Mouse (Mus musculus) CD4-positive, CD25-positive, alpha-beta regulatory T cell, adult 4 months (primary cell): ENCODE results near the gene Adap1. TPM values are rescaled to one million over a fixed set of nuclear protein-coding genes. Genes with fewer than 3 reads are reported as not detected.

Experiments used
- ATAC-seq: one replicate; pipeline ENCODE4 v1.8.0; 2017
- polyA plus RNA-seq, 2 experiments: library from polyadenylated mRNA; unstranded; fragments of 100-300 nt; shearing (Covaris generic); gene quantifications; one replicate each; pipeline ENCODE4 v1.2.1; 2017

The Adap1 gene
- polyA plus RNA-seq, 2 experiments from 2014 or later = 4.8 to 6.0 TPM

GRCm38 (mm10) chr5:139320424-139320823 lies 5.0 kb downstream of the Adap1 start:
- ATAC-seq = no peak

- no peak for ATAC-seq
Observed at GRCm38 (mm10) chr5:139317751-139318504, 7.5 kb downstream of the Adap1 start.

GRCm38 (mm10) chr5:139316982-139317675 lies 8.3 kb downstream of the Adap1 start:
- no peak for ATAC-seq

GRCm38 (mm10) chr5:139314941-139315642 lies 10.3 kb downstream of the Adap1 start:
- ATAC-seq = no peak

GRCm38 (mm10) chr5:139313536-139313935 lies 11.9 kb downstream of the Adap1 start:
- ATAC-seq = no peak

GRCm38 (mm10) chr5:139311822-139312221 lies 13.6 kb downstream of the Adap1 start:
- ATAC-seq = no peak

GRCm38 (mm10) chr5:139310477-139310876 lies 14.9 kb downstream of the Adap1 start:
- peak; percentile 44 for ATAC-seq

GRCm38 (mm10) chr5:139309946-139310345 lies 15.5 kb downstream of the Adap1 start:
- peak; percentile 85 for ATAC-seq

- peak; percentile 87 for ATAC-seq
Observed at GRCm38 (mm10) chr5:139303646-139304061, 21.8 kb downstream of the Adap1 start.

GRCm38 (mm10) chr5:139302101-139302500 lies 23.3 kb downstream of the Adap1 start:
- no peak for ATAC-seq

- ATAC-seq = no peak
Observed at GRCm38 (mm10) chr5:139297745-139298144, 27.7 kb downstream of the Adap1 start.

- ATAC-seq = no peak
Observed at GRCm38 (mm10) chr5:139297092-139297491, 28.3 kb downstream of the Adap1 start.

GRCm38 (mm10) chr5:139294089-139294488 lies 31.3 kb downstream of the Adap1 start:
- ATAC-seq = no peak

GRCm38 (mm10) chr5:139291811-139292560 lies 33.4 kb downstream of the Adap1 start:
- no peak for ATAC-seq

- ATAC-seq = peak; percentile 75
Observed at GRCm38 (mm10) chr5:139290467-139291259, 34.8 kb downstream of the Adap1 start.

- no peak for ATAC-seq
Observed at GRCm38 (mm10) chr5:139288591-139288990, 36.8 kb downstream of the Adap1 start.

GRCm38 (mm10) chr5:139287787-139288186 lies 37.6 kb downstream of the Adap1 start:
- no peak for ATAC-seq

GRCm38 (mm10) chr5:139287099-139287498 lies 38.3 kb downstream of the Adap1 start:
- ATAC-seq = no peak

GRCm38 (mm10) chr5:139286142-139286941 lies 39.1 kb downstream of the Adap1 start:
- no peak for ATAC-seq

GRCm38 (mm10) chr5:139285383-139286067 lies 39.9 kb downstream of the Adap1 start:
- ATAC-seq = no peak
